Mouse (Mus musculus) intestine, embryonic 15.5 days (tissue): ENCODE data around the gene Cdkn2aip. TPM values are rescaled to one million over a fixed set of nuclear protein-coding genes. Genes with fewer than 3 reads are reported as not detected.

Experiments
- ATAC-seq: fragments of 200-750 bp; cut with Nextera tagmentation; 2 replicates; pipeline ENCODE4 v1.8.0; 2017; ENCODE audit warnings: moderate TSS enrichment, moderate library complexity
- H3K27ac ChIP-seq: fragments of 300-500 bp; sonication (generic); 2 replicates; pipeline ENCODE4 v1.5.1; 2015; ENCODE audit warnings: mild to moderate bottlenecking, inconsistent platforms
- H3K27me3 ChIP-seq: fragments of 300-500 bp; sonication (generic); replicated peaks from 2 replicates; pipeline ENCODE4 v1.6.1; 2015; ENCODE audit warnings: inconsistent platforms
- H3K36me3 ChIP-seq: fragments of 300-500 bp; sonication (generic); 2 replicates; pipeline ENCODE4 v1.6.1; 2015; ENCODE audit warnings: inconsistent platforms
- H3K4me1 ChIP-seq: fragments of 300-500 bp; sonication (generic); replicated peaks from 2 replicates; pipeline ENCODE4 v1.6.1; 2015; ENCODE audit warnings: inconsistent platforms
- H3K4me2 ChIP-seq: fragments of 300-500 bp; sonication (generic); replicated peaks from 2 replicates; pipeline ENCODE4 v1.6.1; 2015; ENCODE audit warnings: mild to moderate bottlenecking, inconsistent platforms
- H3K4me3 ChIP-seq: fragments of 300-500 bp; sonication (generic); replicated peaks from 2 replicates; pipeline ENCODE4 v1.5.1; 2015; ENCODE audit warnings: inconsistent platforms
- H3K9ac ChIP-seq: fragments of 300-500 bp; sonication (generic); 2 replicates; pipeline ENCODE4 v1.6.1; 2015; ENCODE audit warnings: inconsistent platforms
- H3K9me3 ChIP-seq: fragments of 300-500 bp; sonication (generic); 2 replicates; pipeline ENCODE4 v1.6.1; 2016; ENCODE audit warnings: inconsistent platforms
- WGBS: fragments of 180-500 bp; shearing (Covaris S2); methylation state at CpG from one replicate; pipeline ENCODE4 v1.1.7; 2015; 5-methylcytosine and 5-hydroxymethylcytosine counted together
- polyA plus RNA-seq: library from polyadenylated mRNA; unstranded; fragments of >200 nt; fragmentation: Nextera tagmentation; extraction: Ambion mirVana; gene quantifications from 2 replicates; pipeline ENCODE4 v1.2.1, GENCODE M21; 2015

Gene Cdkn2aip
- polyA plus RNA-seq, 1 experiment from 2014 or later = 24.1 TPM

DNA sequence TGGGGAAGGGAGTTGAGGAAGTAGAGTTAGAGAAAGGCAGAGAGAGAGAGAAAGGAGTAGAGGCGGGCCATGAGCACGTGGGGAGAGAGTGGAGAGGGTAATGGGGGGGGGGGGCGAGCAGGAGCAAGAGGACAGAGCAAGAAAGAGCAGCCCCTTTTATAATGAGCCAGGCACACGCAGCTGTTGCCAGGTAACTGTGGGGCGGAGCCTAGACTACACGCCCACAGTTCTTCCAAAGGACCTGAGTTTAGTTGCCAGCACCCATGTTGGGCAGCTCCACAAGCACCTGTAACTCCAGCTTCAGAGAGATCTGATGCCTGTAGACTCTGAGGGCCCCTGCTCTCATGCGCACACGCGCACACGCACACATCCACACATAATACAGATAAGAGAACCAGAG is 21.9 kb downstream of the Cdkn2aip start:
- H3K4me2 ChIP-seq = no peak overlapping the region
- H3K4me3 ChIP-seq = no peak overlapping the region
- H3K4me1 ChIP-seq = no peaks in the 10 kb centered on the region
- no peak overlapping the region for H3K27ac ChIP-seq
- H3K27me3 ChIP-seq = no peaks in the 10 kb centered on the region
- no peaks in the 10 kb centered on the region for H3K36me3 ChIP-seq
- 78% methylated on average over 9 of the region's 10 CpGs for WGBS
- H3K9me3 ChIP-seq = no peaks in the 10 kb centered on the region
- ATAC-seq = no peak; the same call in 1 of the 2 replicates
- no peak overlapping the region for H3K9ac ChIP-seq

DNA sequence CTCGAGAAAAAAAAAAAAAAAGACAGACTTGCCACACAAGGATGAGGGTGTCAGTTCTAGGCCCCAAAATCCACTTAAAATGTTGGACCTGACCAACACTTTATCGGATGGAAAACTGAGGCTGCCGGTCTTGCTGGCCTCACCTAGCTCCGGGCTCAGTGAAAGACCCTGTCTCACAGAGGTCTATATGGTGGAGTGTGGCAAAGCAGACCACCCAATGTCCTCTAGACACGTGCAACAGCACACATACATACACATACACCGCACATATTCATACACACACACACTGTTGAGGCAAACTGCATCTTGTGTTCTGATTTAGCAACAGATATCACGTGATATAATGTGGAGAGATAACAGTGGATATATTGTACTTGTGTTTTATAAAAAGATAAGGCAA is 22.4 kb downstream of the Cdkn2aip start:
- no peak overlapping the region for H3K9ac ChIP-seq
- no peak overlapping the region for H3K27ac ChIP-seq
- ATAC-seq = no peak
- no peak overlapping the region for H3K4me3 ChIP-seq
- H3K9me3 ChIP-seq = no peaks in the 10 kb centered on the region
- H3K36me3 ChIP-seq = no peaks in the 10 kb centered on the region
- no peaks in the 10 kb centered on the region for H3K27me3 ChIP-seq
- WGBS = 64% methylated on average over 7 of the region's 7 CpGs
- H3K4me2 ChIP-seq = peak overlapping the region; percentile 53; the same call in 1 of the 2 replicates
- H3K4me1 ChIP-seq = no peaks in the 10 kb centered on the region

DNA sequence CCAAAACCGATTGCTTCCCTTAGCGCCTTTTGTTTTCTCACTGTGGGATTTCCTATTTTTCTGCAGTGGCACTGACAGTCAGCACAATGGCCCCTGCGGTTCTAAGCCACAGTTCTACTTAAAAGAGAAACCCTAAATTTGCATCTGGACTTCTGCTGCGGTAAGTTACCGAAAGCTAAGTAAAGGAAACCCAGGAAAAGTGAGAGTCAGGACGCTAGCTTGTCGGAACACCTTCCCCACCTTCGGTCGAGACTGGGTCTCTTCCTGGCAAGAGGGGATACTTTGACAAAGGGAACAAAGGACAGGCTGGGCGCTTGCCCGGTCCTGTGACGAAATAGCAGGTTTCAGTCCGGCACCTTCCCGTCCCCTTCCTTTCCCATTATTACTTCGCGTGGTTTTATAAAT is 23.1 kb downstream of the Cdkn2aip start:
- H3K4me3 ChIP-seq = peak overlapping the region; percentile 12; the same call in 1 of the 2 replicates
- H3K9ac ChIP-seq = no peak overlapping the region; the same call in 1 of the 2 replicates
- no peak overlapping the region for H3K27ac ChIP-seq
- H3K36me3 ChIP-seq = no peaks in the 10 kb centered on the region
- H3K4me1 ChIP-seq = no peaks in the 10 kb centered on the region
- H3K27me3 ChIP-seq = no peaks in the 10 kb centered on the region
- peak overlapping the region; percentile 53 for H3K4me2 ChIP-seq
- no peak for ATAC-seq
- H3K9me3 ChIP-seq = no peaks in the 10 kb centered on the region
- 12% methylated on average over 16 of the region's 16 CpGs for WGBS

DNA sequence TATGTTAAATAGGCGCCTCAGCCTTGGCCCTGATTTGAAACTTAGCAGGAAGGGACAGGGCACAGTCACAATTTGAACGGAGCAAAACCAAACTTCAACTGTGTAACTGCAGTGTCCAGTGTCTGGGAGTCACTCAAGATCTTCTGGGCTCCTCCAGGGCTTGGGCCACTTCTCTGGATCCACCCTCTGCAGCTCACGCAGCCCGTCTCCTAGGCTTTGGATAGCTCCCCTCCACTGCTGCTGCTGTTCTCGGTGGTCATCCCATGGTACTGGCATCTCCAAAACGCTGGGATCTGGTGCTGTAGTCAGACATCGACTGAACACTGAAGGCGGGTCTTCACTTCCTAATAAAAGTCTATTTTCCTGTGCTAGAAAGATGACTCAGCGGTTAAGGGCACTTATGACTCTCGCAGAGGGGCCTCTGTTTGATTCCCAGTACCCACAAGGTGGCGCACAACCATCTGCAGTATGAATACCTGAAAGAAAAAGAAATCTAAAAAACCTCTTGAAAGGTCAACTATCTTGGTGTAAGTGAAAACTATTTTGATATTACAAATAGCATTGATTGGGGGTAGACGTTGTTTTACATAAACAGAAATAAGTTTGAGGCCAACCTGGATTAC is 23.9 kb downstream of the Cdkn2aip start:
- no peak overlapping the region for H3K27ac ChIP-seq
- H3K4me1 ChIP-seq = no peaks in the 10 kb centered on the region
- ATAC-seq = no peak
- 65% methylated on average over 12 of the region's 12 CpGs for WGBS
- no peaks in the 10 kb centered on the region for H3K27me3 ChIP-seq
- no peaks in the 10 kb centered on the region for H3K9me3 ChIP-seq
- H3K9ac ChIP-seq = no peak overlapping the region
- H3K4me2 ChIP-seq = no peak overlapping the region
- no peaks in the 10 kb centered on the region for H3K36me3 ChIP-seq
- no peak overlapping the region for H3K4me3 ChIP-seq

DNA sequence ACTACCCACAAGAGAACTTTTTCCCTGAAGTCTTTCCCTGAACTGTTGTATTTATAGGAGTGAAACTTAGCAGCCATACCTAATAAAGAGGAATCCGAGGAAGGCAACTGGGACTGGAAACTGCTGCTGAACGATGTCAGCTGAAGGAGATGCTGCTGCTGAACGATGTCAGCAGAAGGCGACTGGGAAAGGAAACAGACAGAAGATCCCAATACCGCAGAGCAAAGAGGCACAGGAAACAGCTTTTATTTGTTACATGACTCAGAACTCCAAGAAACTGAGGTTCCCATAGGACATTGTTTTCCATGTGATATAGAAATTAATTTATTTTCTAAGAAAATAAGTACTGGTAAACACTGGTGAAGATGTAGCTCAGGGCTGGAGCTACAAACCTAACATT is 29.3 kb downstream of the Cdkn2aip start:
- no peak overlapping the region for H3K4me3 ChIP-seq
- ATAC-seq = no peak
- no peaks in the 10 kb centered on the region for H3K36me3 ChIP-seq
- H3K27me3 ChIP-seq = no peaks in the 10 kb centered on the region
- WGBS = 65% methylated on average over 5 of the region's 5 CpGs
- no peak overlapping the region for H3K9ac ChIP-seq
- H3K4me1 ChIP-seq = no peaks in the 10 kb centered on the region
- H3K4me2 ChIP-seq = no peak overlapping the region
- H3K9me3 ChIP-seq = no peaks in the 10 kb centered on the region
- H3K27ac ChIP-seq = no peak overlapping the region

DNA sequence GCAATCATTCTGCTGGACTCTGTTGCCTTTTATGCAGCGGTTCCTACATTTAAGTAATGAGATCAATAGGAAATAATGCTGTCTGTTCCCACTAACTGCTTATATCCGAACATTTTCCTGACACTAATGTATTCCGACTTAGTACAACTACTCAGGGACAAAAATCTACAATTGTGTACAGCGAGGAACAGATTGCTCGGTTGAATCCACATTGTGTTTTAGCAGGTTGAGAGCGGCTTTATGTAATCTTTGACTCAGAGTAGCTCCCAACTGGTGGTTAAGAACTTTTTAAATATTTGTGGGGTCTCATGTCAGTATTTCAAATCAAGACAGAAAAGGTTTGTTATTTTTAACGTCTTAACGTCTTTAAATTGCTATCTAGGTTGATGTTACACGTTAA is 29.7 kb downstream of the Cdkn2aip start:
- Histone ChIP-seq H3K27me3 (no peaks in the 10 kb centered on the region), H3K4me2 (no peak overlapping the region), H3K4me3 (no peak overlapping the region), H3K27ac (no peak overlapping the region), H3K9me3 (no peaks in the 10 kb centered on the region), H3K9ac (no peak overlapping the region), H3K4me1 (no peaks in the 10 kb centered on the region), H3K36me3 (no peaks in the 10 kb centered on the region)
- no peak for ATAC-seq
- WGBS = 81% methylated on average over 9 of the region's 9 CpGs

DNA sequence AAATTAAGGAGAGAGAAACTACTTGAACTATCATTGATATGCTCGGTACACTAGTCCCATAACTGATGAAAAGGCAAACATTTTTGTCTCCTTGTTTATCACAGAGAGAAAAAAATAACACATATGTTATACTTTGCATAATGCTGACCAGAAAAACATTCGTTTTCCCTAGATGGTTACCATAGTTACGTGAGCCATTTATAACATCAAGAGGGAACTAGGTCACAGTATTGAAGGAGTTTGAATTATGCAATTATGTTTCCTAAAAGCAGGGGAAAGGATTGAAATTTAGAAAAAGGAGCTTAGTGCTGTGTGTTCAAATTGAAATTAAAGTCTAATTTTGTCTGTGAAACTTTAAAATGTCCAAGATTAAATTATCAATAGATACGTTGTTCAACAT is 33.4 kb downstream of the Cdkn2aip start:
- Histone ChIP-seq H3K27me3 (no peaks in the 10 kb centered on the region), H3K9me3 (no peaks in the 10 kb centered on the region), H3K9ac (no peak overlapping the region), H3K27ac (no peak overlapping the region), H3K4me2 (no peak overlapping the region), H3K4me1 (peaks cover 2% of the 10 kb centered on the region; the same call in 1 of the 2 replicates), H3K36me3 (no peaks in the 10 kb centered on the region), H3K4me3 (no peak overlapping the region)
- 83% methylated on average over 4 of the region's 4 CpGs for WGBS
- no peak for ATAC-seq

DNA sequence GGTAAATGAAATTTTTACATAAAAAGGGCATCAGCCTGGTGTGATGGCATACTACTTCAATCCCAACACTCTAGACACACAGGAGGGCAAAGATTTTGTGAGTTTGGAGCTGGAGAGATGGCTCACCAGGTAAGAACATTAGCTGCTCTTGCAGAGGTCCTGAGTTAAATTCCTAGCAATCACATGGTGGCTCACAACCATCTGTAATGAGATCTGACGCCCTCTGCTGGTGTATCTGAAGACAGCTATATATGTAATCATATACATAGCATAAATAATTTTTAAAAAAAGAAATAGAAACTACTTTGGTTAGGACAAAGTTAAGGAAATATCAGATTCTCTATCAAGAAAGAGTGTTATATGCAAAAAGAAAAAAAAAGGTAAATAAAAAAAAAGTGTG is 34.1 kb downstream of the Cdkn2aip start:
- 68% methylated on average over 1 of the region's 1 CpGs for WGBS

DNA sequence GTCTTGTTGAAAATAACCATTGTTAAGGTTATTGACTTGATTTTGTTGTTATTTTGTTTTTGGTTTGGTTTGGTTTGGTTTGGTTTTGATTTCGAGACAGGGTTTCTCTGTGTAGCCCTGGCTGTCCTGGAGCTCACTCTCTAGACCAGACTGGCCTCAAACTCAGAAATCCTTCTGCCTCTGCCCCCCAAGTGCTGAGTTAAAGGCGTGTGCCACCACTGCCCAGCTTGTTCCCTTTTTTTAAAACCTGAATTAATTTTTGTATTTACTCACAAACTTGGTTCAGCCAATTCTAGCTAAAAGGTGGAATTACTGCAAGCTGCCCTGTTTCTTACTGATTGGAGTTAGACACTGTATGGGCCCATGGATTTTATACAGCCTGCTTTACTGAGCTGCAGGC is 37.1 kb downstream of the Cdkn2aip start:
- WGBS = 53% methylated on average over 2 of the region's 2 CpGs
- H3K27ac ChIP-seq = no peak overlapping the region
- H3K4me2 ChIP-seq = peak overlapping the region; percentile 78
- H3K27me3 ChIP-seq = no peaks in the 10 kb centered on the region
- H3K4me1 ChIP-seq = peaks cover 2% of the 10 kb centered on the region; the same call in 1 of the 2 replicates
- H3K9ac ChIP-seq = no peak overlapping the region
- peak overlapping the region; percentile 71 for H3K4me3 ChIP-seq
- no peak for ATAC-seq
- H3K9me3 ChIP-seq = no peaks in the 10 kb centered on the region
- H3K36me3 ChIP-seq = no peaks in the 10 kb centered on the region

More for the DNA sequence above, 34.1 kb downstream of the Cdkn2aip start:
- Histone ChIP-seq H3K36me3 (no peaks in the 10 kb centered on the region), H3K4me1 (peaks cover 2% of the 10 kb centered on the region; the same call in 1 of the 2 replicates), H3K4me2 (no peak overlapping the region), H3K9ac (no peak overlapping the region), H3K4me3 (no peak overlapping the region), H3K9me3 (no peaks in the 10 kb centered on the region), H3K27ac (no peak overlapping the region), H3K27me3 (no peaks in the 10 kb centered on the region)
- ATAC-seq = no peak

DNA sequence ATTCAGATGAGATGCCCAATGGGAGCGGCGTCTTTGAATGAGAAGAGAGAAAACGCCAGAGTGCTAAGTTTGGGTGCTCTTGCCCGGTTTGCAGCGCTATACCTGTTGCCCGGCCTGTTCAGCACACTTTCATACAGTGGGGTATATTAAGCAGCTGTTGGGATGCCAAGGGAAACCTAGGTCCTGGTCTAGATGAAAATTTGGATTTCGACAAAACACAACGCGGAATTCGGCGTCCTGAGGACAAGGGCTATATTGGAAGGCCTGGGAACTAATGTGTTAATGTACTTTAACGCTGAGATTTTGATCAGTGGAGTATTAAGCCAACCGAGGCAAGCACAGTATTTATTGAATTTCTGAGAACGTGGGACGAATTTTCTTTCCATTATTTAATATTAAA is 37.5 kb downstream of the Cdkn2aip start:
- Histone ChIP-seq H3K27me3 (no peaks in the 10 kb centered on the region), H3K27ac (peak overlapping the region; percentile 99; the same call in 1 of the 2 replicates), H3K9ac (peak overlapping the region; percentile 94), H3K4me3 (peak overlapping the region; percentile 71), H3K4me1 (peaks cover 2% of the 10 kb centered on the region; the same call in 1 of the 2 replicates), H3K36me3 (no peaks in the 10 kb centered on the region), H3K4me2 (peak overlapping the region; percentile 78), H3K9me3 (no peaks in the 10 kb centered on the region)
- 2% methylated on average over 15 of the region's 15 CpGs for WGBS
- no peak for ATAC-seq

DNA sequence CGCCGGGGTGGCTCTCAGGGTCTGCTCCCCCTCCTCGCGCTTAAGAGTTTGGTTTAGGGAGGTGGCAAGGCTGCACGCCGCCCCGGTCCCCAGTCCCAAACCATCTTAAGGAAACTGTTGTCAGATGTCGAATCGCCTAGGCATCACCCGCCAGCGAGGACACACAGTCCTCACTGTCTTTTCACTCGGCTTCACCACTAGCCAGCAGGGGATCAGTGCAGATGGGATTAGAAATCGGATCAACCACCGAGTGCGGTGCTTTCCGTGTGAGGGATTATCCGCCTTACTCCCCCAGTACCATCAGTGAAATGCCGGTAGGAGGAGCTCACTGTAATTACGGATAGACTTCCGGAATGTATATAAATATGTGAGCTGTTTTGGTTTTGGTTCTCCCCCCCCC is 37.9 kb downstream of the Cdkn2aip start:
- under 1% methylated on average over 20 of the region's 20 CpGs for WGBS

DNA sequence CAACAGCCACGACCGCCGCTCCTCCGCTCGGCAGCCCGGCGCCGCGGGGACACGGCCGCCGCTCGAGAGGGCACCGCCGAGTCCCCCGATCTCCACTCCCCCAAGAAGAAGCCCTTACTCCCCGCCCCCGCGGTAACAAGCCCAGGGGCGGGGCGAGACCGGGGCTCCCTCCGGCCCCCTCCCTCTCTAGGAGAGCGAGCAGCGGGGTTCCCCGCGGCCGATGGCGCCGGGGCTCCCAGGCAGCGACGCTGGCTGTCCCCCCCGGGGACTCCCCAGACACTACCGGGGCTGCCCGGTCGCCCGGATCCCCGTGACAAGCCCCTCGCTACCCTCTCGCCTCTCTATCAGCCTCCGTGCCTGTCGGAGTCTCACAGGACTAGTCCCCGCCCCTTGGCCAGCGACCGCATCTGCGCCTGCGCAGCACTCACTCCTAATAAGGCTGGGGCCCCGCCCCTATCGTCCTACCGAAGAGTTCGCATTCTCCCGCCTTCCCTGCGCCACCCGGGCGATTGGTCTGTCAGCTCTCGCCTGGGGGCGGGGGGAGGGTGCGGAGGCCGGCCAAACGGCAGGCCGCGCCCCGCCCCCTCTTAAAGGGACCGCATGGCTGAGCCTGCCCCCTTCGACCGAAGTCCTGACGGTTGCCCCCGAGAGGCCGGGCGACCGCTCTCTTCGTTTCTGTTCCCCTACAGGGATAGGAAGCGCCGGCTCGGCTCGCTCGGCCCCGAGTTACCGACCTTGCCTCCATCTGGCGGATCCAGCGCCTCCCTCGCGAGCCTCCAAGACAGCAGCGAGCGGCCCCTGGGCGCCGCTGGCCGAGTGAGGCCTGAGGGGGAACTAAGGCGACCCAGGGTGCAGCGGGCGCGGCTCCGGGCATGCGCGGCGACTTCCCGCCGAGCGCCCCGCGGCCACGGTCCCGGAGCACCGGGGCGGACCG is 38.7 kb downstream of the Cdkn2aip start, which contains the start of gene Ing2:
TSS of gene Ing2 (minus strand) at position 780 of the 934 bp plus-strand sequence.
- no peaks in the 10 kb centered on the region for H3K36me3 ChIP-seq
- ATAC-seq = peak; percentile 94
- 0% methylated on average over 92 of the region's 106 CpGs for WGBS

More for the DNA sequence above, 37.9 kb downstream of the Cdkn2aip start:
- Histone ChIP-seq H3K4me3 (peak overlapping the region; percentile 71), H3K9ac (peak overlapping the region; percentile 94), H3K4me1 (peaks cover 2% of the 10 kb centered on the region; the same call in 1 of the 2 replicates), H3K27me3 (no peaks in the 10 kb centered on the region), H3K36me3 (no peaks in the 10 kb centered on the region), H3K9me3 (no peaks in the 10 kb centered on the region), H3K4me2 (peak overlapping the region; percentile 78), H3K27ac (peak overlapping the region; percentile 99)
- ATAC-seq = no peak; the same call in 1 of the 2 replicates

More for the DNA sequence above, 38.7 kb downstream of the Cdkn2aip start, which contains the start of gene Ing2:
- H3K27ac ChIP-seq = peak within 1 kb of the TSS; percentile 99
- peaks cover 2% of the 10 kb centered on the region; the same call in 1 of the 2 replicates for H3K4me1 ChIP-seq
- H3K9me3 ChIP-seq = no peaks in the 10 kb centered on the region
- peak within 1 kb of the TSS; percentile 71 for H3K4me3 ChIP-seq
- peak within 1 kb of the TSS; percentile 78 for H3K4me2 ChIP-seq
- no peaks in the 10 kb centered on the region for H3K27me3 ChIP-seq
- peak within 1 kb of the TSS; percentile 94 for H3K9ac ChIP-seq
